Mouse (Mus musculus) thymus, adult 2 months (tissue): ENCODE measurements around the gene Ager.

Source experiments
- CTCF ChIP-seq: fragments of 200-500 bp; IDR thresholded peaks from 2 replicates; pipeline ENCODE4 v1.5.1; 2012; ENCODE audit warnings: mild to moderate bottlenecking, control low read depth, low read length, moderate library complexity, borderline replicate concordance; ENCODE audit not compliant: control insufficient read depth, poor library complexity, insufficient read depth; ENCODE audit errors: extremely low read depth
- POLR2A ChIP-seq: fragments of 200-500 bp; IDR thresholded peaks from 2 replicates; pipeline ENCODE4 v1.6.1; 2012; ENCODE audit warnings: mild to moderate bottlenecking, low read length, control low read depth, moderate library complexity; ENCODE audit not compliant: control insufficient read depth, poor library complexity, insufficient read depth; ENCODE audit errors: extremely low read depth

GRCm38 (mm10) chr17:34601796-34602195 is 4.1 kb downstream of the Ager start:
- TF ChIP-seq CTCF (no peak), POLR2A (no peak)
